Mouse (Mus musculus) G1E-ER4 (cell line): ENCODE results near the gene Mettl26. TPM values are rescaled to one million over a fixed set of nuclear protein-coding genes. Genes with fewer than 3 reads are reported as not detected.

ENCODE experiments used
- GATA1 ChIP-seq: IDR thresholded peaks from one replicate; pipeline ENCODE4 v1.8.0; 2012; ENCODE audit warnings: low read length, inconsistent platforms
- polyA plus RNA-seq: library from polyadenylated mRNA; stranded (reverse); fragments of >175 nt; gene quantifications from 2 replicates; pipeline ENCODE4 v1.2.3, GENCODE M21; 2012

The Mettl26 gene
- polyA plus RNA-seq, 1 experiment, result 82.1 TPM

DNA sequence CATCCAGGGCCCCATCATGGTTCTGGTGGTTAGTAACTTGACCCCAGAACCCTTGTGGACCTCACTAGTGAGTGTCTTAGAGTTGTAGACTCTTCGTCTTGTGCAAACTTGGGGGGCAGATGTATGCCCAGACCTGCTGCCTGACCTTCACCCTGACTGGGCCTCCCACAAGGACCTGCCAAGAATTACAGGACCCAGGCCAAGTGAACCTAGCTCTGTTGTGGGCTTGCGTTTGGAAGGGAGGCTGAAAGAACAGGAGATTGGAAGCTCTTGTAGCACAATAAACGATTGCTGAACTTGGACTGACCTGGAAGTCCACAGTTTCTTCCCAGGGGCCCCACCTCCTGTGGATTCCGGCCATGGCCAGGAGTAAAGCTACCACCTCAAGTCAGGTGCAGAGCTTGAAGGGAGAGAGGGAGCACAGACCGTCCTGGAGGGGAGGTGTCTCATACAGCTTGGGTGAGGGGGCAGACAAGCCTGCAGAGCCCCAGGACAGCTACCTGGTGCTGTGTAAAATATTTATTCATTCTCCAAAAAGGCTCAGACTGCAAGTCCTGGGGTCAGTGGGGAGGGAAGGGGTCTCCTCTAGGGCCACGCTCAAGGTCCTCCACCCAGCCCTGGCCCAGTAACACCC is 40.8 kb upstream of the Mettl26 start:
- no peak for TF ChIP-seq GATA1

DNA sequence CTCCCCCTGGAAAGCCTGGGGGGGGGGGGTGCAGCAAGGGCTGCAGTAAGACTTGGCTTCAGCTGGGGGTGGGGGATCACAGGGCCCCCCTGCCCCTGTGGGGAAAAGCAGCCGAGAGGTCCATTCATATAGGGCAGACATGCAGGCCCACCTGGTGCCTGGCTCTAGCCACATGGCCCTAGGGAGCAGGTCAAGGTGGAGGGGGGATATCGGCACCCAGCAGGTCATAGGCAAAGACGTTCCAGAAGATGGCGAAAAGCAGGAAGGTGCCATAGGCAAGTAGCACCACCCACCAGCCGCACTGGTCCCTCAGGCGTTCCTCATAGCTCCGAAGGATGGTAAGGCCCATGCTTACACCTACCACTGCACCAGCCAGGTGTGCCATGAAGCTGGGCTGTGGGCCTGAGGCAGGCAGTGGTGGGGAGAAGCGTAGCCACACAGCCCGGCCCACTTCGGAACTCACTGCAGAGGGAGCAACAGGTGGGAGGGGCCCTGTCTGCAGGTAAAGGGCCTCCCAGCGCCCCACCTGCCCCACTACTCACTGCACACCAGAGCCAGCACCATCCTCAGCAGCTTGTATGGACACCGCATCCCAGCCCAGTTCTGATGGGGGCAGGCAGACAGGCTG is 40.2 kb upstream of the Mettl26 start:
- TF ChIP-seq GATA1, result no peak

DNA sequence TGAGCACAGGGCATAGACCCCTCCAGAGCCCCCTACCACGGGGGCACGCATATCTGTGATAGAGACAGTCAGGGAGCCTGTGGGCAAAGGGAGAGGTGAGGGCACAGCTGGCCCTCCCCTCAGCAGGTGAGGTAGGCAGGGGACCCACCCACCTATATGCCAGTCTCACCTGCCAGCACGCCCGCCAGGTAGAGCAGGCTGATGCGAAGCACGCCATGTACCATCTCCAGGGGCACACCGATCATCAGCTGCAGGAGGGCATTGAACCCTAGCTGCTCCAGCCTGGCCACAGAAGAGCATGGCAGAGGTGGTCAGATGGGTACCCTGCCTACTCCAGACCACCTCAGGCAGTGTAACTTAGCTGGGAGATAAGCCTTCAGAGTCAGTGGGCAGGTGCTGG is 39.6 kb upstream of the Mettl26 start:
- TF ChIP-seq GATA1, result no peak

DNA sequence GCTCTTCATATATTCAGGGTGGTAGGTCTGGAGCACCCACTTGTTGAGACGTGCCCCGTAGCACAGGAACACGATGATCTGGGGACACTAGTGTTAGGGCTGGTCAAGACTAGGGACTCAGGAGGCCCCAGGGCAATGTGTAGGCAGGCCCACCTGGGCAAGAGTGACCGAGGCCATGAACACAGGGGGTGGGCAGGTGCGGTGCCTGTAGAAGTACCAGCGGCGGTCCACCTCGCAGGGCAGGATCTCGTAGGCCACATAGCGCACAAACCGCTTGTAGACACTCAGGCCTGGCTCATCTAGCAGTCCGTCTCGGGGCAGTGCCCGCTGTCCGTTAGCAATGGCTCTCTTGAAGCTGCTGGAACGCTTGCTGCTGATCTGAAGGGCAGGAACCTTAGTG is 39.1 kb upstream of the Mettl26 start:
- TF ChIP-seq GATA1, result no peak

DNA sequence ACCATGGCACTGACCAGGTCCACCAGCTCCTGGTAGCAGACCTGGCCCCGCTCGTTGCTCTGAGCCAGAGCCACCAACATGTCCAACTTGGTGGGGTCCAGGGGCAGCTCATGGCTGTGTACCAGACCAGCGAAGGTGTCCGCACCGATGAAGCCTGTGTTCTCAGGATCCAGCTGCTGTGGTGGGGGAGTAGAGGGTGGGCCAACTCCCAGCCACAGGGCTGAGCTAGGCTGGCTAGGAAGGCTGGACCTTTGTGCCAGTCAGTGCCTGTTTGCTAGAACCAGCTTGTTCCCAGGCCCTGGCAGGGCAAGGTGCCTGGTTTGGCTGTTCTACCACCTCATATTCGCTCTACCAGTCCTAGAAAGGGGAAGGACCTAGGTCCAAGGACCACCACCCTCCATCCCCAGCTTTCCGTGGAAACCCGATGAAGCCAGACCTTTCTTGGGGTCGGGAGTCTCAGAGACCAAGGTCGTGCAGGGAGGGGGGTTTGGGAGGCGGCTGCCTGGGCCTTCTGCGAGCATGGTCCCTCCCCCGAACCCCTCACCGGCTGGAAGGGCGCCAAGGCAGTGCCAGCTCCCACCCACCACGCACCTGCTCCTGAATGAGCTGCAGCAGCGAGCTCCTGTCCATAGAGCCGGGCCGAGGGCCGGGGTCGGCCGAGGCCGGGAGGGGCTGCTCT is 38.3 kb upstream of the Mettl26 start:
- no peak for TF ChIP-seq GATA1

DNA sequence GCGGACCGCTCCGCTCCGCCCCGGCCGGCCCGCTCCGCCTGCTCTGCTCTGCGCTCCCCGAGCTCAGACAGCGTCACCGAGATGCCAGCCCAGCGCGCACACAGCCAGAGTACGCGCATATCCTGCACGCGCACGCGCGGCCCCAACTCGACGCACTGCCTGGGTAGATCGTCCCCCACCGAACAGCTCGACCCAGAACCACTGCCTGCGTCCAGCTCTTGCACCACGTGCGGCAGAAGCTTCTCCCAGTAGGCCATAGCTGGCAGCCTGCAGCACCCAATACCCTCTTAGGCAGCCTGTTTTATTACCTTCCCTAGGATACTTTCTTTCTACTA is 37.8 kb upstream of the Mettl26 start, which contains the start of gene Rhbdl1:
Gene Rhbdl1, minus strand, starts transcription at position 220 of the 335 bp plus-strand sequence.
- TF ChIP-seq GATA1, result no peak

DNA sequence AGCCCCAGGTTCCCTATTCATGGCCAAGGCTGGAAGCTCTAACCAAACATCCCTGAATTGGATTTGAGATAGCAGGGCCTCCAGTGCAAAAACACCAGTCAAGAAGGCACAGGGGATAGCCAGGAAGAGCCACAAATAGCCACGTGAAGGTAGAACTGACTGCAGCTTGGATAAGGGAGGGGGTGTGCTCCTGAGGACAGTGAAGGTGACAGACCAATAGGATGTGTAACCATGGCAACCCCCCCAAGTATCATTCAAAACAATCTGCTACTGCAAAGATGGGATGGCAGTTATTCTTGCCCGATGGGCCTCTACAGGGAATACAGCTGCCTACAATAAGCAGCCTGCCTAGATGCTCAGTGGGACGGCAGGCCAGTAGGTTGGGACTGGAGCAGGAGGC is 37.3 kb upstream of the Mettl26 start:
- no peak for TF ChIP-seq GATA1

DNA sequence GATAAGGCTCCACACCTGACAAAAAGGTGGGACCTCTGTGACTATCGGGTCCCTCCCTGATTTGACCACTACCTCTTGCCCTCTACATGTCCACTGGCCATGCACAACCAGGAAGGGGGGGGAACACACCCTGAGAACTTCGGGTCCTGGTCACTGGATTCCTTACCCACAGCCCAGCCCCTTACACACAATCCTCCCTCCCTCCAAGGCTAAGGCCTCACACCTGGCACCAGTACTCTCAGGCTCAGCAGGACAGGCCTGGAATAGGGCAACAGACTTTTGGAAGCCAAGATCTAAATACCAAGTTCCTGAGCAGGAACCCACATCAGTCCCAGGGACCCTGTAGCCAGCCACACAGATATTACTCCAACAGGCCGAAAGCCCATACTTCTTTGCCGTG is 36.0 kb upstream of the Mettl26 start:
- no peak for TF ChIP-seq GATA1

DNA sequence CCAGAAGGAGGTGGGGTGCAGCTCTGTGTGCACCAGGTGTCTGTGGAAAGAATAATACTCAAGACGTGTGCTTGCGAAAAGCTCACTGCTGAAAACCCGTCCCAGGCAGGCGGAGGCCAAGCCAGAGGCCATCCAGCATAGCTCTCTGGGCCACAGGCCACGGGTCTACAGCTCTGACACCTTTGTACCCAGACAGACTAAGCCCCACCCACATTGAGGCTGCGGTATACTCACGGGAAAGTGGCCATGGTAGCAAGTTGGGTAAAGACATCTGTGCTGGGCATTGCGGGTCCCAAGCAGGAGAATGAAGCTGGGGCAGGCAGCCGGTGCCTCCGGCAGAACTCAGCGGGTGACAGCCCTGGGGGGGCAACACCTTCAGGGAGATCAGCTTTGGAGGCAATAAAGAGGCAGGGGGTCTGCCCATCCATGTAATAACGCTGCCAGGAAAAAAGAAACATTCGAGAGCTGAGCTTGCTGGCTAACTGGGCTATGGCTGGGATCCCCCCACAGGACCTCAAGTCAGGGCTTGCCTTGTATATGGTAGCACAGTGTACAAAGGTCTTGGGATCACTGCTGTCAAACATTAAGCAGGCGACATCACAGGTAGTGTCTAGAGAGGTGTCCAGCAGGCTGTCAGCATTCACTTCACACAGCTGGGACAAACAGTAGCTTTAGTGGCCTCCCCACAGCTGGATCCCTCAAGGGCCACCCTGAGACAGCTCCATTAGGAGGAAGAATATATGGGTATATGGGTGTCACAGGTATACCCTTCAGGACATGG is 35.2 kb upstream of the Mettl26 start:
- TF ChIP-seq GATA1, result no peak

DNA sequence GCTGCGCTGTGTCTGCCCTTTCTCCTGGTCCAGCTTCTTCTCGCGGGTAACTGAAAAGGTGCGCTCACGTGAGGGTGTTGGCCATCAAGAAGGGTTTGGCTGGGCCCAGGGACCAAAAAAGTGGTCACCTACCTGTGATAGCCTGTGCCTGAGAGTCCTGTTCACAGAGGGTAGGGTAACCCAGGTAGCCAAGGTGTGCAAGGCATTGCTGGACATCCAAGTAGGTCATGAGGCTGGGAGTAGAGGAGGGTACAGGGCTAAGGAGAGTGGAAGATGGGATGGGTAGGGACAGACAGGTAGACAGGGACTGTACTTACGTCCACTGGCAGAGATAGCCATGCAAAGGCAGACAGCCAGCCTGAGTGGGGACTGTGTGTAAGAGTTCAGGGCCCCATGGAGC is 34.4 kb upstream of the Mettl26 start:
- TF ChIP-seq GATA1, result no peak

DNA sequence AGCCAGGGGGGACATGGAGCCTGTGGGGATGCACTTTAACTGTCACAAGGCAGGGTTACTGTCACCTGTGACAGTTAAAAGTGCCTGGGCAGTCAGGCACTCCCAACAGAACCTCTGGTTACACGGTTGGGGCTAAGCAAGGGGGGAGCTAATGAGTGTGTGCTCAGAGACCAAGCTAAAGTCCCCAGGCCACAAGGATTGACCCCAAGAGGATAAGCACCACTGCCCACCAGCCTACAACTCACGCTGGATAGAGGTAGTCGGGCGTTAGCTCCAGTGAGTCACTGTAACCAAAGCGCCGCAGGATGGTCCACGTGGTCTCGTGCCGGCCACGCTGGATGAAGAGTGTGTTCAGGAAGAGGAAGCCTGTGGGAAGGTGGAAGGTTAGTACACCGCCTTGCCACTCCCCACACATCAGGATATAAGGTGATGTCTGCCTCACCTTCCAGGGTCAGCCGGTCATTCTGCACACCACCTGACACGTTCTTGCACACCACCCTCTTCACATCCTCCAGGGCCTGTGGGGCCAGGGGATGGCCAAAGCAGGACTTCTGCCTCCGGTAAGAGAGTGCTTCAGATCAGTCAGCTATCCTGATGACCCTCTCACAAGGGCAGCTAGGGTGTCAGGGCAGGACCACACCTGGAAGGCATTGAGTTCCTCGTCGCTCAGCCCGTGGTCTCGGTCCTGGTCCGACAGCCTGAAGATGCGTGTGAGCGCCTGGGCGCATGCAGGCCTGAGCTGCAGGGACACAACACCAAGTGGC is 33.6 kb upstream of the Mettl26 start, which contains the start of gene Gm20683:
Gene Gm20683, minus strand, starts transcription at position 647 of the 764 bp plus-strand sequence.
- no peak for TF ChIP-seq GATA1

DNA sequence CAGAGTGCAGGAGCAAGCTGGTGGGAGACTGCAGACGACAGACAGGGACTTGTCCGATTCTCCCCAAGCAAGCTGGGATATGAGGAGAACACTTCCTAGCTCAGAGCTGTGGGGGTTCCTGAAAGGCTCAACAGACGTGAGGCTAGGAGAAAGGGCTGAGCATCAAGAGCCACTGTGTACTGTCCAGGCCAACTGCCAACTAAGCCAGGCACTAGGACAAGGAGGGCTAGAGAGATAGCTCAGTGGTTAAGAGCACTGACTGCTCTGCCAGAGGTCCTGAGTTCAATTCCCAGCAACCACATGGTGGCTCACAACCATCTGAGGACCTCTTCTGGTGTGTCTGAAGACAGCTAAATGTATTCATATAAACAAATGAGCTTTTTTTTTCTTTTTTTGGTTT is 32.4 kb upstream of the Mettl26 start:
- TF ChIP-seq GATA1, result no peak

DNA sequence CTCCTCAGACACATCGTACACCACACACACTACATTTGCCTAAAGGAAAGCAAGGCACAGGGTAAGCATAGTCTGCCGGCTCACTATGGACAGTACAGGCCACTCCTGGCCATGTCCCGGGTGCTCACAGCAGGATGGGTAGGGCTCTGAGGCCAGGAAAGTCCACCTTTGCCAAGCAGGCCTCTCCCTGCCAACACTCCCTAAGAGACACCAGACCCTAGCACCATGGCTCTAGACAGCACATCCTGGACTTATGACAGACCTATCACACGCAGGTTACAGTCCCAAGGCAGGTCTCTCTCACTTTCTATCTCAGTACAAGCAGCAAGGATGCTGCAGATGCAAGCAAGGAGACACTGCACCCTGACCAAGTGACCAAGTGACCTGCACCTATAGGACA is 31.8 kb upstream of the Mettl26 start:
- no peak for TF ChIP-seq GATA1

DNA sequence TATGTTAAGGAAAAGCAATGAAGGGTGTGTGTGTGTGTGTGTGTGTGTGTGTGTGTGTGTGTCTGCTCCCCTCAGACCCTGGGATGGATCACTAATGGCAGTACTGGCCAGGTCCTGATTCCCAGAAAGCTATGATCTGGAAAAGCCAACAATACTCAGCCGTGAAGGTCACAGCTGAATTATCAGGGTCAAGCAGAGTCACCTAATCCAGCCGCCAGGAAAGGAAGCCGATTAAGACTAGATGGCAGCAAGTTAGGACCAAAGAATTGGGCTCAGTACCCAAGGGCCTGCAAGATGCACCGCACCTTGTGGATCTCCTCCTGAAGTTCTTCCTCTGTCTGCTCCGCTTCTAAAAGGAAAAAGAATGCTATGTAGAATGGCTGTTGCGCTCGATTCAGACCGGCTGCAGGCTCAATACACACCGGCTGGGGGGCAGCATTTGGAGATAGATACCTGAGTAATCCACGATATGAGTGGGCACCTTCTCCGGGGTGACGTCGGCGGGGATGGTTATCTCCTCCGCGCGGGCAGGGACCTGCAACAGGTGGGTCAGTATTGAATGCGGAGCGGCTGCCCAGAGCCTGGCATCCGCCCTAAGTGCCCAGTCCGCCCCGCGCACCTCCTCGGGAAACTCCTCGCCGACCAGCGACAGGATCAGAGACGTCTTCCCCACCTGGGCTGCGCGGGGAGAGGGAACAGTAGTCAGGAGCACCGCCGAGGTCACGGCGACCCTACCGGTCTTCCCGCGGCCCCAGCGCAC is 31.1 kb upstream of the Mettl26 start:
- TF ChIP-seq GATA1, result no peak
